Mouse (Mus musculus) hindbrain, embryonic 11.5 days (tissue): ENCODE results near the gene Tmem50a. TPM values are rescaled to one million over a fixed set of nuclear protein-coding genes. Genes with fewer than 3 reads are reported as not detected.
A peak's percentile ranks its signal among the peaks of the same experiment; 100 is the strongest.

Experiments
- ATAC-seq: fragments of 200-750 bp; cut with Nextera tagmentation; 2 replicates; pipeline ENCODE4 v1.8.0; 2017; ENCODE audit warnings: mild to moderate bottlenecking, moderate TSS enrichment, moderate library complexity; ENCODE audit not compliant: low FRiP score
- DNase-seq: peaks from one replicate; pipeline ENCODE4 v3.0.0-alpha.2; 2015; ENCODE audit warnings: low spot score
- H3K27ac ChIP-seq: fragments of 300-500 bp; sonication (generic); 2 replicates; pipeline ENCODE4 v1.5.1; 2014; ENCODE audit warnings: mild to moderate bottlenecking, low read depth, low read length
- H3K27me3 ChIP-seq: fragments of 300-500 bp; sonication (generic); 2 replicates; pipeline ENCODE4 v1.6.1; 2014; ENCODE audit warnings: mild to moderate bottlenecking, low read length, moderate library complexity, mixed read lengths; ENCODE audit not compliant: control insufficient read depth, insufficient read depth
- H3K36me3 ChIP-seq: fragments of 300-500 bp; sonication (generic); 2 replicates; pipeline ENCODE4 v1.6.1; 2014; ENCODE audit warnings: mild to moderate bottlenecking, low read length, moderate library complexity, mixed read lengths; ENCODE audit not compliant: control insufficient read depth, insufficient read depth
- H3K4me1 ChIP-seq: fragments of 300-500 bp; sonication (generic); replicated peaks from 2 replicates; pipeline ENCODE4 v1.6.1; 2014; ENCODE audit warnings: low read length, mixed read lengths; ENCODE audit not compliant: control insufficient read depth, insufficient read depth
- H3K4me2 ChIP-seq: fragments of 300-500 bp; sonication (generic); replicated peaks from 2 replicates; pipeline ENCODE4 v1.6.1; 2014; ENCODE audit warnings: mild to moderate bottlenecking, low read depth, low read length
- H3K4me3 ChIP-seq: fragments of 300-500 bp; sonication (generic); 2 replicates; pipeline ENCODE4 v1.5.1; 2014; ENCODE audit warnings: low read depth, low read length
- H3K9ac ChIP-seq: fragments of 300-500 bp; sonication (generic); 2 replicates; pipeline ENCODE4 v1.6.1; 2014; ENCODE audit warnings: low read depth, low read length
- H3K9me3 ChIP-seq: fragments of 300-500 bp; sonication (generic); 2 replicates; pipeline ENCODE4 v1.6.1; 2016; ENCODE audit warnings: low read length; ENCODE audit not compliant: control insufficient read depth
- WGBS: fragments of 180-500 bp; shearing (Covaris S2); extraction: QIAGEN DNeasy Blood & Tissue Kit; methylation state at CpG from one replicate; pipeline ENCODE4 v1.1.7; 2014; 5-methylcytosine and 5-hydroxymethylcytosine counted together
- polyA plus RNA-seq: library from polyadenylated mRNA; unstranded; fragments of >200 nt; fragmentation: Nextera tagmentation; extraction: Ambion mirVana; gene quantifications from 2 replicates; pipeline ENCODE4 v1.2.1, GENCODE M21; 2014

Gene Tmem50a
- polyA plus RNA-seq, 1 experiment from 2014 or later, result 167 TPM

DNA sequence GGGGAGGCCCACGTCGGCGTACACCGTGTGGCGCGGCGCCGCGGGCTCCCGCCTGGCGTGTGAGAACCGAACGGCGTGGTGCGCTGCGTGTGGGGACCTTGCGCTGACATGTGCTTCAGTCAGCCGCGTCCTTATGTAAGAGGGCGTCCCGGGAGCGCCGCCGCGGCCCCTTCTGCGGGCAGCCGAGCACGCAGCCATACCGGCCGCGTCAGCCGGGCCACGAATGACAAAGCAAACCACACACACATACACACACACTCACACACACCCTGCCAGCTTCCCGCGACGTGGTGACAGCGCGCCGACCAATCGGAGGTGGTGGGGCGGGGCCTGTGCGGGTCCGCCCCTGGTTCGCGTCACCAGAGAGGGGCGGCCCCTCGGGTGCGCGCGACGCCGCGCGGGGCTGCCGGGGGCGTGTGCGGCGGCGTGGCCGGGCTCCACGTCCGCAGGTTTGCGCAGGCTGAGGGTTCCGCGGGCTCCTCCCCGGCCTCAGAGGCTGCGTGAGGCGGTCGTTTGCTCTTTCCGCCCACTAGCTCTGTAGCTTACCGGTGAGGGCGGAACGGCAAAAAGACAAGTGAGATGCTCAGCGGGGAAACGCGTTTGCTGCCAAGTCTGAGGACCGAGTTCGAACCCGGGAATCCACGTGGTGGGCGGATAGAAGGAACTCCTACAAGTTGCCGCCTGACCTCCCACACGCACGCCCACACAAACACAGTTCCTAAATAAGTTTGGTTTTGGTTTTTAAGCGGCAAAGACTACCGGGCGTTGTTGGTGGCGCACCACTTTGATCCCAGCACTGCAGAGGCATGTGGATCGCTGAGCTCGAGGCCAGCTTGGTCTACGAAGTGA, 61.0 kb downstream of the Tmem50a start:
- no peaks in the 10 kb centered on the region for H3K4me1 ChIP-seq
- H3K36me3 ChIP-seq, result no peaks in the 10 kb centered on the region
- peak overlapping the region; percentile 98 for H3K4me3 ChIP-seq
- H3K27me3 ChIP-seq, result 0 out of 2 replicates have a peak, but pooled peaks cover 5% of the 10 kb centered on the region
- ATAC-seq (peak; percentile 95), DNase-seq (peak; percentile 96)
- peak overlapping the region; percentile 96 for H3K27ac ChIP-seq
- no peaks in the 10 kb centered on the region for H3K9me3 ChIP-seq
- peak overlapping the region; percentile 82 for H3K9ac ChIP-seq
- H3K4me2 ChIP-seq, result peak overlapping the region; percentile 83
- WGBS, result 1% methylated on average over 91 of the region's 91 CpGs

DNA sequence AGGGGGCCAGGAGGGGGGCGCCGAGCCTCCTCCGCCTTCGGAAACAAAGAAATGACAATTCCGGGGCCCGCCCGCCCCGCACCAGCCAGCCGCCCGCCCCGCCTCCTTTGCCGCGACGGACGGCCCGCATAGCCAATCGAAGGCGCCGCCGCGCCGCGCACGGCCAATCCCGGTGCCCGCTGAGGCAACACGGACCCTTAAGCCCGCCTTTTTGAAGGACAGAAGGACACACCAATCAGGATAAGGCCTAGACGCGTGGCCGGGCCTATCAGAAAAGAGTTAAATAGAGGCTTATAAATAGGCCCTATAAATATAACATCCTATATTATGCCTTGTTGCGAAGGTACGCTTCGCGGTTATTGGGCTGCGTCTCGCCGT, 61.6 kb downstream of the Tmem50a start, which contains the start of gene Maco1:
TSS of gene Maco1 (minus strand) at position 87 of the 378 bp plus-strand sequence.
- no peaks in the 10 kb centered on the region for H3K9me3 ChIP-seq
- 0 out of 2 replicates have a peak, but pooled peaks cover 5% of the 10 kb centered on the region for H3K27me3 ChIP-seq
- no peaks in the 10 kb centered on the region for H3K4me1 ChIP-seq
- ATAC-seq (peak; percentile 98), DNase-seq (peak; percentile 99)
- H3K4me3 ChIP-seq, result peak within 1 kb of the TSS; percentile 98
- H3K4me2 ChIP-seq, result peak within 1 kb of the TSS; percentile 83
- no peaks in the 10 kb centered on the region for H3K36me3 ChIP-seq
- peak within 1 kb of the TSS; percentile 96 for H3K27ac ChIP-seq
- peak within 1 kb of the TSS; percentile 98 for H3K9ac ChIP-seq
- WGBS, result under 1% methylated on average over 37 of the region's 38 CpGs

DNA sequence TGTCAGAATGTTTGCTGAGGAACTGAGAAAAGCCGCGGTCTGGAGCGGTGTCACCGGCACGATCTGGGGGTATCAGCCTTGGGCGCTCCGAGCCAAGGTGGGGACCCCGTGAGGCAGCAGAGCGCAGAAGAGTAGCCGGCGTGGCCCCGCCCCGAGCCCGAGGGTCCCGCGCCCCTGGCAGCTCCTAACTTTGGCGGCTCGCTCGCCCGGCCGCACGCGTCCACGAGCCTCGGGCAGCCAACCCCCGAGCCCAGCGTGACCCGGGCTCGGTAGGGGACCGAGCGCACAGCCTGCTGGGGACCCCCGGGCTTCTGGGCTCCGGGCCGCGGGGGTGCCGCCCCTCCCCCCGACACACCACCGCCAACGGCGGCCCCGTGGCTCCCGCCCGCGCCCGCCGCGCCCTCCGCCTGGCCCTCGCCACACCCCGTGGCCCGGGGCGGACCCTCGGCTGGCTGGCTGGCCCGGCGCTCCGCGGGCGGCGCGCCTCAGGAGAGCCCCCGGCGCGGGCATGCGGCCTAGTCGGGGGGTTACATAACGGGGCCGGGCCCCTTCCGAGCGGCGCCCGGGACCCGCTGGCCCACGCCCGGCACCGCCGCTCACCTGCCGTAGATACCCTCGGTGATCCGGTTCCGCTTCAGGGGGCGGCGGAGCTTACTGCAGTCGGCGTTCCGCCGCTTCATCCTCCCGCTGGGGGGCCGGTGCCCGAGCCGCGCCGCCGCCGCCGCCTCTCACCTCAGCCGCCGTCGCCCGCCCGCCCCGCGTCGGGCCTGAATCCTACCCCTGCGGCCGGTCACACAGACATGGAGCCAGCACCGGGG, 62.2 kb downstream of the Tmem50a start:
- H3K27me3 ChIP-seq, result 0 out of 2 replicates have a peak, but pooled peaks cover 5% of the 10 kb centered on the region
- H3K9me3 ChIP-seq, result no peaks in the 10 kb centered on the region
- H3K27ac ChIP-seq, result peak overlapping the region; percentile 90
- H3K4me2 ChIP-seq, result peak overlapping the region; percentile 72
- peak overlapping the region; percentile 98 for H3K4me3 ChIP-seq
- WGBS, result under 1% methylated on average over 62 of the region's 106 CpGs
- no peaks in the 10 kb centered on the region for H3K36me3 ChIP-seq
- H3K9ac ChIP-seq, result peak overlapping the region; percentile 98
- ATAC-seq, result peak; percentile 43
- DNase-seq, result peak; percentile 64
- H3K4me1 ChIP-seq, result no peaks in the 10 kb centered on the region

DNA sequence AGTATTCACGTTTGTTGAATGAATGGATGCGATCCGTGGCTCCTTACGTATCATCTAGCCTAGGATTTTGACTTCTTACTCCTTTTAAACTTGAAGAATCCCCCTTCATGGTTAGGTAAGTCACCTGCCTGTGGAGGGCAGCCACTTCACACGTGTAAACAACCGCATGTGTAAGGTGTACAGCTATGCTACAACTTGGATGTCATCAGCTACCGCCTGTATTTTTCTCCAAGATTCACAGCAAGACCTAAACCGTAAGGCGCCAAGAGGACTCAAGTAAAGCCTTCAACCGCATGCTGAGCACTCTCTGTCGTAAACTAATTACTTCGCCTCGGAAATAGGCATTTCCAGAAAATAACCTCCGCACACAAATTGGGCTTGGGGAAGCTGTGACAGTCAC, 62.9 kb downstream of the Tmem50a start:
- no peak for ATAC-seq
- Histone ChIP-seq H3K4me1 (no peaks in the 10 kb centered on the region), H3K4me2 (peak overlapping the region; percentile 72), H3K27ac (no peak overlapping the region), H3K9ac (peak overlapping the region; percentile 98), H3K36me3 (no peaks in the 10 kb centered on the region), H3K4me3 (peak overlapping the region; percentile 98), H3K9me3 (no peaks in the 10 kb centered on the region), H3K27me3 (0 out of 2 replicates have a peak, but pooled peaks cover 5% of the 10 kb centered on the region)
- DNase-seq, result peak; percentile 30
- 17% methylated on average over 14 of the region's 14 CpGs for WGBS

DNA sequence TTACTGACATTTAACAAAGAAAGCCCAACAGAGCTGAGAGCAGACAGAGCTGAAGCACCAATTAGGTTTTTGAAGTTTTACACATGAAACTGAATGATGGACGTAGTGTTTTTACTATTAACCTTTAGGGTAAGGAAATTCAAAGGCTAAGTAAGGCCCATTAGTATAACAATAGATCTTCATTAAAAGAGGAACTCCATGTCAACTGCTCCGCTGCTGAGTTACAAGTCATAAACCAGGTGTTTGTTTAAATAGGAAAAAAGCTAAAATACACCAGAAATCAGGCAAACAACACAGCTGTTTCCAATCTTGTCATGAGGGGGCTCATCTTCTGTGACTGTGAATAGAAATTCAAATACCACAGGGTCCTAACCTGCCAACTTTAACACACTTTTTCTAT, 63.6 kb downstream of the Tmem50a start:
- peak overlapping the region; percentile 98; the same call in 1 of the 2 replicates for H3K4me3 ChIP-seq
- 53% methylated on average over 2 of the region's 2 CpGs for WGBS
- H3K27ac ChIP-seq, result no peak overlapping the region
- peak overlapping the region; percentile 72 for H3K4me2 ChIP-seq
- H3K9ac ChIP-seq, result no peak overlapping the region
- ATAC-seq (no peak), DNase-seq (no peak)
- no peaks in the 10 kb centered on the region for H3K4me1 ChIP-seq
- no peaks in the 10 kb centered on the region for H3K9me3 ChIP-seq
- H3K36me3 ChIP-seq, result no peaks in the 10 kb centered on the region
- 0 out of 2 replicates have a peak, but pooled peaks cover 5% of the 10 kb centered on the region for H3K27me3 ChIP-seq

DNA sequence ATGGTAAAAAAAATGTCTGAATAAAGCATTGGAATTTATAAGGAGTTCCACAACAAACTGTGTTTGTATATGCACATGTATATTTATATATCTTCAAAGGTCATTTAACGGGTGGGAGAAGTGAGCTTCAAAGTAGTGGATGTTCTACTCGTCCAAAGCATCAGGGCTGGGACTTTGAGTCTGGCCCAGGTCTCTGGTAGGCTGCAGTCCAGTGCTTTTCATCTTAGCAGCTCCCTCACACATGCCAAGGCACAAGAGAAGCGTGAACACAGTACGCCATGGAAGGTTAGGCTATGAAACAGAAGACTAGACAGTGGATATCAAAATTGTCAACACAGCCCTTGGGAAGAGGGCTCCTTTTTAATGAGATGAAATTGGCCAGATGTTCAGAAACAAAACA, 64.3 kb downstream of the Tmem50a start:
- Histone ChIP-seq H3K36me3 (no peaks in the 10 kb centered on the region), H3K27ac (no peak overlapping the region), H3K4me2 (no peak overlapping the region), H3K27me3 (0 out of 2 replicates have a peak, but pooled peaks cover 2% of the 10 kb centered on the region), H3K4me3 (no peak overlapping the region), H3K4me1 (no peaks in the 10 kb centered on the region), H3K9ac (no peak overlapping the region), H3K9me3 (no peaks in the 10 kb centered on the region)
- DNase-seq (no peak), ATAC-seq (no peak)
- 87% methylated on average over 4 of the region's 4 CpGs for WGBS

Other genes starting within 250 kb of the Tmem50a start
- gene Man1c1, start 210.7 kb downstream of the Tmem50a start, polyA plus RNA-seq, result 3.8 and 5.3 TPM in 2 replicates
- 4.3 and 5.6 TPM in 2 replicates for gene Ldlrap1, start 147.0 kb downstream of the Tmem50a start, polyA plus RNA-seq
- 59.0 and 73.1 TPM in 2 replicates for gene Maco1, start 61.7 kb downstream of the Tmem50a start, polyA plus RNA-seq
- gene Rhd, start 50.5 kb downstream of the Tmem50a start, polyA plus RNA-seq, result 15.1 and 19.4 TPM in 2 replicates
- 382 and 434 TPM in 2 replicates for gene Rsrp1, start 8.6 kb upstream of the Tmem50a start, polyA plus RNA-seq
- gene Syf2, start 15.9 kb upstream of the Tmem50a start, polyA plus RNA-seq, result 77.6 and 80.3 TPM in 2 replicates
- gene Runx3, start 205.6 kb upstream of the Tmem50a start, polyA plus RNA-seq, result 0.21 and 0.28 TPM in 2 replicates